Mouse (Mus musculus) duodenum, adult 2 months (tissue): ENCODE results near the gene Slc6a17. TPM values are rescaled to one million over a fixed set of nuclear protein-coding genes. Genes with fewer than 3 reads are reported as not detected.

Source experiments
- polyA plus RNA-seq: library from polyadenylated mRNA; depleted of rRNA; stranded (reverse); fragments of >200 nt; gene quantifications from 2 replicates; pipeline ENCODE4 v1.2.3, GENCODE M21; 2012; ENCODE audit warnings: low replicate concordance; rRNA removed

Slc6a17 gene
- polyA plus RNA-seq, result 1.6 and 3.3 TPM in 2 replicates

DNA sequence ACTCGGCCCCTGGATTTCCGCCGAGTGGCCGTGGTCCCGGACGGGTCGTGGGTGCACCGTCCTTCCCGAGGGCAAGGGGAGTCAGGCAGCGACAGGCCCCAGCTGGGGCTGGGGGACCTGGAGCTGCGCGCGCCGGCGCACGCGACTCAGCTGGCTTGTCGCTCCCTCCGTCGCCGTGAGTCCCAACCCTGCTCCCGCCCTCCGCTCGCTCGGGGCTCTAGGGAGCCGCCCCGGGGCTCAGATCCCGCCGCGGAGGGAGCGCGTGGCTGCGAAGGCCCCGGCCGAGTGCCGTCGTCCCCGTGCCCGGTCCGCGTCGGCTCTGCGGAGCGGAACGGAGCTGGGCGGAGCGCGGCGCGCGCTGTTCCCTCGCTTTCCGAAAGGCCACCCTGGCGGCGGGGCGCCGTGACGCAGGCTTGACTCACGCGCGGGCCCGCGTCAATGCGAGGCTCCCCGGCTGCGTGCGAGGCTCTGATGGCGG, at the start of gene Slc6a17:
Gene Slc6a17 (minus strand): TSS at position 388 of the 478 bp plus-strand sequence.

GRCm38 (mm10) chr3:107554842-107555241, 37.0 kb upstream of the Slc6a17 start, which contains the start of gene Ubl4b:
TSS of gene Ubl4b (minus strand) at chr3:107555073.

DNA sequence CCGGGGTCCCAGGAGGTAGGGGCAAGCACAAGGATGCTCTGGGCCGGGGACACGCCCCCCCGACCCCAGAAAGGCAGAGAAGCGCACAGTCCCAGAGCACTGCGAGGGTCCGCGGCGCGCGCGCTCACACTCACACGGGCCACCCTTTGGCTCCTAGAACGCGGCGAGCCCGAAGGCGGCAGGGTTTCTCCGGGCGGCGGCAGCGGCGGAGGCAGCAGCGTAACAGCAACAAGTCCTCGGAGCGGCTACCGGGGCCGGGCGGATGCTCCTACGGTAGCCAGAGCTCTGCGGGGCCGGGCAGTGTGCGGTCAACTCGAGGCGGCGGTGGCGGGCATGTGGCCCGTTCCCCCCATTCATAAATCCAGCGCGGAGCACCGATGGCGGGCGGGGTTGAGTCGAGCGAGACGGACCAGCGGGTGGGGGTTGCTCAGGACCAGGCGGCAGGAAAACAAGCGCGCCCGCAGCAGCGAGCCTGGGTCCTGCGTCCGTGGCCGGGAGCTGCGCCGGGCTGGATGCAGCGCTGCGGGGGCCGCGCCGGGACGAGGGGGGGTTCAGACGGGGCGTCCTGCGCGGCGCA, 58.5 kb downstream of the Slc6a17 start, which contains the start of gene Kcnc4:
Gene Kcnc4 (minus strand): TSS at position 357 of the 577 bp plus-strand sequence.

Other genes with a start within 250 kb of the Slc6a17 start
- 36.8 and 61.1 TPM in 2 replicates for gene Lamtor5, start 239.2 kb downstream of the Slc6a17 start, polyA plus RNA-seq
- 0.05 TPM in 1 of 2 replicates, not detected in the other for gene Slc16a4, start 226.8 kb downstream of the Slc6a17 start, polyA plus RNA-seq
- 2.4 TPM in 2 replicates for gene Rbm15, start 184.3 kb downstream of the Slc6a17 start, polyA plus RNA-seq
- gene Kcnc4, start 58.5 kb downstream of the Slc6a17 start, polyA plus RNA-seq, result 0.12 and 0.30 TPM in 2 replicates
- gene Ubl4b, start 37.1 kb upstream of the Slc6a17 start, polyA plus RNA-seq, result not detected in 2 replicates
- not detected in 2 replicates for gene Alx3, start 77.0 kb upstream of the Slc6a17 start, polyA plus RNA-seq
- gene Gm10961, start 113.3 kb upstream of the Slc6a17 start, polyA plus RNA-seq, result not detected in 2 replicates
- 39.6 and 45.9 TPM in 2 replicates for gene Strip1, start 113.7 kb upstream of the Slc6a17 start, polyA plus RNA-seq
- 24.5 and 38.6 TPM in 2 replicates for gene Ahcyl1, start 178.5 kb upstream of the Slc6a17 start, polyA plus RNA-seq
- gene Csf1, start 242.5 kb upstream of the Slc6a17 start, polyA plus RNA-seq, result 8.5 and 8.9 TPM in 2 replicates